Mouse (Mus musculus) spleen, adult 2 months (tissue): ENCODE results near the gene Ankrd27. TPM values are rescaled to one million over a fixed set of nuclear protein-coding genes. Genes with fewer than 3 reads are reported as not detected.

ENCODE experiments used
- DNase-seq, 2 experiments: peaks; one replicate each; pipeline versions ENCODE4 v3.0.0 to v3.0.0-alpha.2; 2012 to 2021; ENCODE audit warnings: low spot score in 2 of 2, low read depth in 1 of 2
- H3K27ac ChIP-seq: fragments of 200-500 bp; 2 replicates; pipeline ENCODE4 v1.5.1; 2012; ENCODE audit warnings: low read length, inconsistent platforms; ENCODE audit not compliant: insufficient read depth
- H3K27me3 ChIP-seq: fragments of 200-500 bp; 2 replicates; pipeline ENCODE4 v1.6.1; 2012; ENCODE audit warnings: mild to moderate bottlenecking, moderate library complexity, low read length, inconsistent platforms; ENCODE audit not compliant: control insufficient read depth, insufficient read depth
- H3K36me3 ChIP-seq: fragments of 200-500 bp; 2 replicates; pipeline ENCODE4 v1.6.1; 2012; ENCODE audit warnings: mild to moderate bottlenecking, low read length, inconsistent platforms; ENCODE audit not compliant: control insufficient read depth, insufficient read depth
- H3K4me1 ChIP-seq: fragments of 200-500 bp; 2 replicates; pipeline ENCODE4 v1.6.1; 2011; ENCODE audit warnings: inconsistent platforms; ENCODE audit not compliant: control insufficient read depth, insufficient read depth, insufficient read length
- H3K4me3 ChIP-seq: fragments of 200-500 bp; 2 replicates; pipeline ENCODE4 v1.5.1; 2011; ENCODE audit warnings: mild to moderate bottlenecking, inconsistent platforms; ENCODE audit not compliant: insufficient read depth, insufficient read length; ENCODE audit errors: extremely low read depth
- CTCF ChIP-seq: fragments of 200-500 bp; IDR thresholded peaks from 2 replicates; pipeline ENCODE4 v1.5.1; 2011; ENCODE audit warnings: mild to moderate bottlenecking, inconsistent platforms; ENCODE audit not compliant: insufficient read depth, insufficient read length, insufficient replicate concordance; ENCODE audit errors: extremely low read depth
- POLR2A ChIP-seq: fragments of 200-500 bp; IDR thresholded peaks from 2 replicates; pipeline ENCODE4 v1.6.1; 2011; ENCODE audit warnings: low read depth, low read length, inconsistent platforms
- WGBS: fragments of 180-500 bp; shearing (Covaris S2); methylation state at CpG from one replicate; pipeline ENCODE4 v1.1.7; 2018; 5-methylcytosine and 5-hydroxymethylcytosine counted together
- polyA plus RNA-seq: library from polyadenylated mRNA; depleted of rRNA; stranded (reverse); fragments of >200 nt; gene quantifications from 2 replicates; pipeline ENCODE4 v1.2.3, GENCODE M21; 2012

The Ankrd27 gene
- polyA plus RNA-seq, 1 experiment = 17.5 TPM

GRCm38 (mm10) chr7:35628496-35628895 is 42.5 kb downstream of the Ankrd27 start:
- no peaks in the 10 kb centered on the region for H3K4me1 ChIP-seq
- H3K27me3 ChIP-seq = no peaks in the 10 kb centered on the region
- no peak overlapping the region for H3K4me3 ChIP-seq
- H3K36me3 ChIP-seq = peaks cover 12% of the 10 kb centered on the region
- TF ChIP-seq POLR2A = no peak
- TF ChIP-seq CTCF = peak; percentile 61; the same call in 1 of the 2 replicates
- H3K27ac ChIP-seq = no peak overlapping the region
- WGBS = 76% methylated on average over 5 of the region's 5 CpGs
- DNase-seq = peak in 1 of 2 experiments; percentile 30

GRCm38 (mm10) chr7:35636229-35636628 is 50.2 kb downstream of the Ankrd27 start:
- H3K27ac ChIP-seq = no peak overlapping the region
- WGBS = 79% methylated on average over 6 of the region's 6 CpGs
- peak; percentile 2; the same call in 1 of the 2 replicates for TF ChIP-seq CTCF
- TF ChIP-seq POLR2A = no peak
- H3K36me3 ChIP-seq = peaks cover 28% of the 10 kb centered on the region
- H3K4me1 ChIP-seq = no peaks in the 10 kb centered on the region
- DNase-seq = no peak
- no peaks in the 10 kb centered on the region for H3K27me3 ChIP-seq
- no peak overlapping the region for H3K4me3 ChIP-seq

GRCm38 (mm10) chr7:35636874-35637273 is 50.8 kb downstream of the Ankrd27 start:
- 97% methylated on average over 9 of the region's 9 CpGs for WGBS
- no peaks in the 10 kb centered on the region for H3K27me3 ChIP-seq
- no peaks in the 10 kb centered on the region for H3K4me1 ChIP-seq
- no peak for DNase-seq
- no peak for TF ChIP-seq CTCF
- TF ChIP-seq POLR2A = no peak
- H3K36me3 ChIP-seq = peaks cover 31% of the 10 kb centered on the region
- H3K27ac ChIP-seq = no peak overlapping the region
- H3K4me3 ChIP-seq = no peak overlapping the region

DNA sequence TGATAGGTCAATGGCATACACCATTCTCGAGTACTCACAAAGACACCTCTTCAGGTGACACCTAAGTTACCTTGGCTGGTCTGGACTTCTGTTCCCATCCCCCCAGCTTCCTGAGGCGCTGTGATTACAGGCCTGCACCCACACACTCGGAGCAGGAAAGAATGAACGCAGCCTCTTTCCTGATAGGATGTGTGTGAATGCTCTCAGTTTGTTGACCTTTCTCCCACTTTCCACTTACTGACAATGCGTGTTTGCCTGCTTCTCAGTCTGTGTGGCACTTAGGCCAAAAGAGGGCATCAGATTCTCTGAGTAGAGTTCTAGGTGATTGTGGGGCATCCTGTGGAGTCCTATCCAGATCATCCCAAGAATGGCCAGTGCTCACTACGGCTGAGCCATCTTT is 54.0 kb downstream of the Ankrd27 start:
- Histone ChIP-seq H3K27ac (no peak overlapping the region), H3K36me3 (peaks cover 39% of the 10 kb centered on the region), H3K4me1 (no peaks in the 10 kb centered on the region), H3K27me3 (no peaks in the 10 kb centered on the region), H3K4me3 (no peak overlapping the region)
- TF ChIP-seq POLR2A (no peak), CTCF (no peak)
- WGBS = 88% methylated on average over 6 of the region's 6 CpGs
- no peak for DNase-seq

DNA sequence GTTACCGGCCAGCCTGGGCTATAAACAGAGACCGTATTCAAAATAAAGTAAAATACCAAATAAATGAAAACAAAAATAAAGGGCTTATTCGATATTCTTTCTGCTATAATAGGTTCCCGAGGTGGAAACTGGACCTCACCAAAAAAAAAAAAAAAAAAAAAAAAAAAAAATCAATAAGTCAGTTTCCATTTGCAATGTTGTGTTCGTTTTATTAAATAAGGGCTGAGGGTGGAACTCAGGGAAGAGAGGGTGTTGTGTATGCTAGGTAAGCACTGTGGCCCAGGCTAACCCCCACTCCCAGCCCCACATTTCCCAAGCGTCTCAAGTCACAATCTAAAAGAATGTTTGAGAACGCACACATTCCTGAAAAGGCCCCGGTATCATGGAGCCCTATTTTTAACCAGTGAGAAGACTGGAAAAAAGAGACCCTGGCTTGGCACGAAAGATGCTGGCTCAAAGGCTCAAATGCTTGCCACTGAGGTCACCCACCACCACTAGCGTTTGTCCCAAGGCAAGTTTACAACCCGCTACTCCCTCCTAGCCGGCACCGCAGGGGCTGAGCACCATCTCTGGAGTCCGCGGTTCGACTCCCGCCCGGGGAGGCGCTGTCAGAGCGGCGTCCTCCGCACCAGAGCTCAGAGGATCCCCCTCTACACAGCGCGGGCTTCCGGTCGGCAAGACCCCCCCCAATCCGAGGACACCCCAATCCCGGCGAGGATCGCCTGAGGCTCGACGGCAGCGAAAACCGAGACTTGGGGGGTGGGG is 60.5 kb downstream of the Ankrd27 start:
- peak in 1 of 2 experiments; percentile 16 for DNase-seq
- TF ChIP-seq POLR2A (no peak), CTCF (no peak)
- peak overlapping the region; percentile 81 for H3K4me3 ChIP-seq
- H3K36me3 ChIP-seq = peaks cover 14% of the 10 kb centered on the region
- no peaks in the 10 kb centered on the region for H3K27me3 ChIP-seq
- peak overlapping the region; percentile 52; the same call in 1 of the 2 replicates for H3K27ac ChIP-seq
- peaks cover 3% of the 10 kb centered on the region; the same call in 1 of the 2 replicates for H3K4me1 ChIP-seq
- 12% methylated on average over 34 of the region's 34 CpGs for WGBS

GRCm38 (mm10) chr7:35647101-35647698 is 61.2 kb downstream of the Ankrd27 start, which contains the start of gene Pdcd5:
Gene Pdcd5 (minus strand): TSS chr7:35647521.
- peaks cover 3% of the 10 kb centered on the region; the same call in 1 of the 2 replicates for H3K4me1 ChIP-seq
- H3K27ac ChIP-seq = peak within 1 kb of the TSS; percentile 52; the same call in 1 of the 2 replicates
- peak within 1 kb of the TSS; percentile 81 for H3K4me3 ChIP-seq
- DNase-seq = peak; percentile 89 to 95
- under 1% methylated on average over 55 of the region's 64 CpGs for WGBS
- no peaks in the 10 kb centered on the region for H3K27me3 ChIP-seq
- TF ChIP-seq CTCF = no peak
- TF ChIP-seq POLR2A = no peak; the same call in 1 of the 2 replicates
- peaks cover 12% of the 10 kb centered on the region for H3K36me3 ChIP-seq
